Mouse (Mus musculus) hindbrain, embryonic 15.5 days (tissue): ENCODE data around the gene Olfr1348. TPM values are rescaled to one million over a fixed set of nuclear protein-coding genes. Genes with fewer than 3 reads are reported as not detected.
"Not testable (repeated sequence)": the region's sequence is repeated elsewhere in the genome, so short reads cannot be mapped to it uniquely, and the experiment has no call there.

Experiments
- ATAC-seq: fragments of 200-750 bp; cut with Nextera tagmentation; 2 replicates; pipeline ENCODE4 v1.8.0; 2017; ENCODE audit warnings: low read depth, moderate number of reproducible peaks, moderate TSS enrichment; ENCODE audit not compliant: low FRiP score
- H3K27ac ChIP-seq: fragments of 300-500 bp; sonication (generic); replicated peaks from 2 replicates; pipeline ENCODE4 v1.5.1; 2015; ENCODE audit warnings: mild to moderate bottlenecking, inconsistent platforms
- H3K27me3 ChIP-seq: fragments of 300-500 bp; sonication (generic); 2 replicates; pipeline ENCODE4 v1.6.1; 2015; ENCODE audit warnings: control low read depth, inconsistent platforms
- H3K36me3 ChIP-seq: fragments of 300-500 bp; sonication (generic); 2 replicates; pipeline ENCODE4 v1.6.1; 2015; ENCODE audit warnings: control low read depth, inconsistent platforms
- H3K4me1 ChIP-seq: fragments of 300-500 bp; sonication (generic); replicated peaks from 2 replicates; pipeline ENCODE4 v1.6.1; 2015; ENCODE audit warnings: control low read depth, inconsistent platforms
- H3K4me2 ChIP-seq: fragments of 300-500 bp; sonication (generic); 2 replicates; pipeline ENCODE4 v1.6.1; 2015; ENCODE audit warnings: moderate library complexity, mild to moderate bottlenecking, inconsistent platforms
- H3K4me3 ChIP-seq: fragments of 300-500 bp; sonication (generic); 2 replicates; pipeline ENCODE4 v1.5.1; 2015; ENCODE audit warnings: mild to moderate bottlenecking, inconsistent platforms
- H3K9ac ChIP-seq: fragments of 300-500 bp; sonication (generic); 2 replicates; pipeline ENCODE4 v1.6.1; 2015; ENCODE audit warnings: inconsistent platforms
- H3K9me3 ChIP-seq: fragments of 300-500 bp; sonication (generic); 2 replicates; pipeline ENCODE4 v1.6.1; 2016; ENCODE audit warnings: control low read depth, inconsistent platforms
- WGBS: fragments of 180-500 bp; shearing (Covaris S2); methylation state at CpG from one replicate; pipeline ENCODE4 v1.1.7; 2015; 5-methylcytosine and 5-hydroxymethylcytosine counted together
- polyA plus RNA-seq: library from polyadenylated mRNA; unstranded; fragments of >200 nt; fragmentation: Nextera tagmentation; extraction: Ambion mirVana; gene quantifications from 2 replicates; pipeline ENCODE4 v1.2.1, GENCODE M21; 2015

Gene Olfr1348
- not detected in 2 replicates for polyA plus RNA-seq

GRCm38 (mm10) chr7:6508648-6509047 is at the start of gene Olfr1348:
Gene Olfr1348, minus strand, starts transcription at chr7:6508748.
- no peak within 1 kb of the TSS for H3K4me3 ChIP-seq
- H3K9me3 ChIP-seq: no peaks in the 10 kb centered on the region
- WGBS: 93% methylated on average over 1 of the region's 1 CpGs
- no peaks in the 10 kb centered on the region for H3K4me1 ChIP-seq
- H3K27me3 ChIP-seq: no peaks in the 10 kb centered on the region
- H3K36me3 ChIP-seq: no peaks in the 10 kb centered on the region
- no peak within 1 kb of the TSS for H3K4me2 ChIP-seq
- ATAC-seq: no peak
- no peak within 1 kb of the TSS for H3K9ac ChIP-seq
- H3K27ac ChIP-seq: no peak within 1 kb of the TSS

GRCm38 (mm10) chr7:6526141-6526540 is 17.6 kb upstream of the Olfr1348 start:
- Histone ChIP-seq H3K36me3 (no peaks in the 10 kb centered on the region), H3K4me3 (no peak overlapping the region), H3K27me3 (no peaks in the 10 kb centered on the region), H3K27ac (no peak overlapping the region), H3K9ac (no peak overlapping the region), H3K9me3 (no peaks in the 10 kb centered on the region), H3K4me1 (no peaks in the 10 kb centered on the region), H3K4me2 (no peak overlapping the region)
- no peak for ATAC-seq
- WGBS: 66% methylated on average over 5 of the region's 5 CpGs

- WGBS: 63% methylated on average over 3 of the region's 3 CpGs
- H3K4me2 ChIP-seq: no peak overlapping the region
- ATAC-seq: no peak
Observed at GRCm38 (mm10) chr7:6525001-6525400, 16.5 kb upstream of the Olfr1348 start.

GRCm38 (mm10) chr7:6522850-6523249 is 14.3 kb upstream of the Olfr1348 start, which contains the start of gene Olfr1349:
Gene Olfr1349, minus strand, starts transcription at chr7:6522950.
- no peak within 1 kb of the TSS for H3K27ac ChIP-seq
- H3K9ac ChIP-seq: no peak within 1 kb of the TSS
- no peak within 1 kb of the TSS for H3K4me3 ChIP-seq
- no peaks in the 10 kb centered on the region for H3K36me3 ChIP-seq
- no peaks in the 10 kb centered on the region for H3K4me1 ChIP-seq
- no peaks in the 10 kb centered on the region for H3K9me3 ChIP-seq
- no peaks in the 10 kb centered on the region for H3K27me3 ChIP-seq
- no peak for ATAC-seq
- 81% methylated on average over 5 of the region's 5 CpGs for WGBS
- no peak within 1 kb of the TSS for H3K4me2 ChIP-seq

More at GRCm38 (mm10) chr7:6525001-6525400, 16.5 kb upstream of the Olfr1348 start:
- Histone ChIP-seq H3K27ac (no peak overlapping the region), H3K27me3 (no peaks in the 10 kb centered on the region), H3K4me3 (no peak overlapping the region), H3K9me3 (no peaks in the 10 kb centered on the region), H3K36me3 (no peaks in the 10 kb centered on the region), H3K9ac (no peak overlapping the region), H3K4me1 (no peaks in the 10 kb centered on the region)

- Histone ChIP-seq H3K27me3 (no peaks in the 10 kb centered on the region), H3K4me2 (no peak overlapping the region), H3K4me1 (no peaks in the 10 kb centered on the region), H3K9me3 (no peaks in the 10 kb centered on the region), H3K27ac (no peak overlapping the region), H3K4me3 (no peak overlapping the region), H3K36me3 (no peaks in the 10 kb centered on the region), H3K9ac (no peak overlapping the region)
- 34% methylated on average over 1 of the region's 1 CpGs for WGBS
- ATAC-seq: no peak
Observed at GRCm38 (mm10) chr7:6521666-6522065, 13.1 kb upstream of the Olfr1348 start.

GRCm38 (mm10) chr7:6499655-6500054 is 8.9 kb downstream of the Olfr1348 start, which contains the start of gene Olfr1347:
Gene Olfr1347, minus strand, starts transcription at chr7:6499755.
- H3K9ac ChIP-seq: no peak within 1 kb of the TSS
- ATAC-seq: no peak
- H3K36me3 ChIP-seq: no peaks in the 10 kb centered on the region
- no peaks in the 10 kb centered on the region for H3K27me3 ChIP-seq
- 60% methylated on average over 1 of the region's 1 CpGs for WGBS
- H3K9me3 ChIP-seq: no peaks in the 10 kb centered on the region
- H3K4me1 ChIP-seq: no peaks in the 10 kb centered on the region
- H3K4me2 ChIP-seq: no peak within 1 kb of the TSS
- no peak within 1 kb of the TSS for H3K4me3 ChIP-seq
- H3K27ac ChIP-seq: no peak within 1 kb of the TSS

GRCm38 (mm10) chr7:6486841-6487240 is 21.7 kb downstream of the Olfr1348 start, which contains the start of gene Olfr5:
Gene Olfr5, minus strand, starts transcription at chr7:6486941.
- 33% methylated on average over 2 of the region's 2 CpGs for WGBS
- Histone ChIP-seq H3K4me2 (no peak within 1 kb of the TSS), H3K9me3 (no peaks in the 10 kb centered on the region), H3K9ac (no peak within 1 kb of the TSS), H3K36me3 (no peaks in the 10 kb centered on the region), H3K27me3 (no peaks in the 10 kb centered on the region), H3K4me3 (no peak within 1 kb of the TSS), H3K4me1 (no peaks in the 10 kb centered on the region), H3K27ac (no peak within 1 kb of the TSS)
- no peak for ATAC-seq

GRCm38 (mm10) chr7:6477633-6478032 is 30.9 kb downstream of the Olfr1348 start:
- not testable (repeated sequence) for H3K4me1 ChIP-seq, H3K27me3 ChIP-seq, ATAC-seq, H3K9ac ChIP-seq, H3K4me2 ChIP-seq, H3K27ac ChIP-seq, H3K9me3 ChIP-seq, H3K4me3 ChIP-seq, H3K36me3 ChIP-seq
- 75% methylated on average over 2 of the region's 2 CpGs for WGBS

GRCm38 (mm10) chr7:6466951-6467350 is 41.6 kb downstream of the Olfr1348 start, which contains the start of gene Olfr1346:
Gene Olfr1346, plus strand, starts transcription at chr7:6467101.
- Histone ChIP-seq H3K4me2 (no peak within 1 kb of the TSS), H3K4me3 (no peak within 1 kb of the TSS), H3K9ac (no peak within 1 kb of the TSS), H3K9me3 (no peaks in the 10 kb centered on the region), H3K27me3 (no peaks in the 10 kb centered on the region), H3K36me3 (no peaks in the 10 kb centered on the region), H3K4me1 (no peaks in the 10 kb centered on the region), H3K27ac (no peak within 1 kb of the TSS)
- ATAC-seq: no peak

GRCm38 (mm10) chr7:6456399-6456798 is 52.1 kb downstream of the Olfr1348 start:
- H3K9ac ChIP-seq: no peak overlapping the region
- H3K36me3 ChIP-seq: no peaks in the 10 kb centered on the region
- no peak for ATAC-seq
- no peak overlapping the region for H3K4me3 ChIP-seq
- H3K27me3 ChIP-seq: no peaks in the 10 kb centered on the region
- H3K4me2 ChIP-seq: no peak overlapping the region
- H3K9me3 ChIP-seq: no peaks in the 10 kb centered on the region
- no peaks in the 10 kb centered on the region for H3K4me1 ChIP-seq
- no peak overlapping the region for H3K27ac ChIP-seq
- WGBS: 35% methylated on average over 3 of the region's 3 CpGs

- ATAC-seq: no peak
- H3K36me3 ChIP-seq: no peaks in the 10 kb centered on the region
Observed at GRCm38 (mm10) chr7:6455868-6456267, 52.7 kb downstream of the Olfr1348 start, which contains the start of gene Olfr1336. Gene Olfr1336, plus strand, starts transcription at chr7:6456168.

More at GRCm38 (mm10) chr7:6455868-6456267, 52.7 kb downstream of the Olfr1348 start, which contains the start of gene Olfr1336:
- no peaks in the 10 kb centered on the region for H3K4me1 ChIP-seq
- no peak within 1 kb of the TSS for H3K9ac ChIP-seq
- H3K27ac ChIP-seq: no peak within 1 kb of the TSS
- H3K9me3 ChIP-seq: no peaks in the 10 kb centered on the region
- no peaks in the 10 kb centered on the region for H3K27me3 ChIP-seq
- no peak within 1 kb of the TSS for H3K4me3 ChIP-seq
- no peak within 1 kb of the TSS for H3K4me2 ChIP-seq
